Mouse (Mus musculus): ENCODE data around the gene Pilra. TPM values are rescaled to one million over a fixed set of nuclear protein-coding genes. Genes with fewer than 3 reads are reported as not detected.
"Not testable (repeated sequence)": the region's sequence is repeated elsewhere in the genome, so short reads cannot be mapped to it uniquely, and the experiment has no call there.

Pilra gene
- polyA plus RNA-seq, 1 experiment from 2014 or later = 0.44 TPM

DNA sequence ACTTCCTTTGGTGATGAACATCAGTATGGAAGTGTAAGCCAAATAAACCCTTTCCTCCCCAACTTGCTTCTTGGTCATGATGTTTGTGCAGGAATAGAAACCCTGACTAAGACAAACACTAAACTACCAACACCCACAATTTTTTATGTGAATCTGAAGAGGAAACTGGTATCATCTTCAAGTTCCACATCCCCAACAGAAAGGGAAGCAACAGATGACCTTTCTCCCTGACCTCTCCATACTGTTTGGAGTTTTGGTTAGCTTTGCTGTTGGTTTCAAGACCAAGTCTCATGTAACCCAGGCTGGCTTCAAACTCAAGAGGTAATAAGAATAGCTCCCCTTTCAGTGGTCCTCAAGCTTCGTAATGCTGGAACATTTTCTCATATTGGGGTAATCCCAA is 14.2 kb upstream of the Pilra start:
- WGBS = 93% methylated on average over 1 of the region's 1 CpGs
- not testable (repeated sequence) for H3K9me3 ChIP-seq; H3K4me1 ChIP-seq (replicated peaks); H3K4me2 ChIP-seq; H3K27ac ChIP-seq; H3K27me3 ChIP-seq; H3K36me3 ChIP-seq; ATAC-seq (ENCODE audit: low FRiP score); H3K9ac ChIP-seq; H3K4me3 ChIP-seq

DNA sequence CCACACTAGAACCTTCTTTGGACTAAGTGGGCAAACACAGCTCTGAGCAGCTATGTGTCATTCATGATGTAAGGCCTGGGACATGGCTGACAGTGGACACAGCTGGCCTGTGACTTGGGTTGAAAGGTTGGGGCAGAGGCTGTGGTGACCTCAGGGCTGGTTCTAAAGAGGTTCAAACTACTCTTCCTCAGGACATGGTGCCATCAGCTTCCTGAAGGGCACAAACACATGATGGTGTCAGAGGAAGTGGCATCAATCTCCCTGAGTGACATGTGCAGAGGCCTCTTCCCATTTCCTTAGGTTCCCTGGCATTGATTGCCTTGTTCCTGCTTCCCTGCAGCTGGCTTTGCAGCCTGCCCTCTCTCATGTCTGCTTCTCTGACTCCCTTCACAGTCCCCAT is 1.0 kb upstream of the Pilra start:
- ATAC-seq (ENCODE audit: low FRiP score); H3K27me3 ChIP-seq; H3K4me1 ChIP-seq (replicated peaks); H3K4me3 ChIP-seq; H3K4me2 ChIP-seq; H3K27ac ChIP-seq; H3K9ac ChIP-seq; H3K9me3 ChIP-seq; H3K36me3 ChIP-seq: not testable (repeated sequence)

- Histone ChIP-seq H3K27ac (no peak overlapping the region), H3K4me3 (no peak overlapping the region), H3K36me3 (no peaks in the 10 kb centered on the region), H3K9me3 (no peaks in the 10 kb centered on the region), H3K9ac (no peak overlapping the region), H3K27me3 (no peaks in the 10 kb centered on the region), H3K4me1 (replicated peaks) (no peaks in the 10 kb centered on the region), H3K4me2 (no peak overlapping the region)
- no peak for ATAC-seq (ENCODE audit: low FRiP score)
Measured at GRCm38 (mm10) chr5:137836611-137837010, 530 bp upstream of the Pilra start.

DNA sequence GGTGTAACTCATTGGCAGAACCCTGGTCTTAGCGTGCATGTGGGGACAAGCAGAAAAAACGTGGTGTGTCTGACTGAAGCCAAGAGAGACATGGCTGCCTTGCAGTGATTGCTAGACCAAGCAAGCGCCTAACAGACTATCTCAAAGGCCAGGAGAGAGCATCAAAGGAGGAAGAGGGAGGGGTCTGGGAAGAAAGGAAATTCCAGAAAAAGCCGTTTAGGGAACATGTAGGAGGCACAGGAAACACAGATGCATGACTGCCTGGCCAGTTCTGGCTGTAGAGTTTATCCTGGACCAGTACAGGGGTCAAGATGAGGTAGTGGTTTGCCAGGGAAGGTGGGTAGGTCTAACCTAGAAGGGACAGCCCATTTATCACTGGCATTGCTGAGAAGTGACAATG is 2.6 kb downstream of the Pilra start:
- Histone ChIP-seq H3K4me2 (no peak overlapping the region), H3K9ac (no peak overlapping the region), H3K4me3 (no peak overlapping the region), H3K9me3 (no peaks in the 10 kb centered on the region), H3K36me3 (no peaks in the 10 kb centered on the region), H3K4me1 (replicated peaks) (no peaks in the 10 kb centered on the region), H3K27me3 (no peaks in the 10 kb centered on the region), H3K27ac (no peak overlapping the region)
- 73% methylated on average over 4 of the region's 4 CpGs for whole genome bisulfite sequencing
- no peak for ATAC-seq (ENCODE audit: low FRiP score)

GRCm38 (mm10) chr5:137831506-137831905 is 4.6 kb downstream of the Pilra start:
- Histone ChIP-seq H3K4me1 (replicated peaks) (no peaks in the 10 kb centered on the region), H3K27me3 (no peaks in the 10 kb centered on the region), H3K4me3 (no peak overlapping the region), H3K36me3 (no peaks in the 10 kb centered on the region), H3K4me2 (no peak overlapping the region), H3K9me3 (no peaks in the 10 kb centered on the region), H3K9ac (no peak overlapping the region), H3K27ac (no peak overlapping the region)
- ATAC-seq (ENCODE audit: low FRiP score) = no peak
- WGBS = 84% methylated on average over 6 of the region's 6 CpGs

GRCm38 (mm10) chr5:137831106-137831505 is 5.0 kb downstream of the Pilra start:
- Histone ChIP-seq H3K27me3 (no peaks in the 10 kb centered on the region), H3K4me3 (no peak overlapping the region), H3K27ac (no peak overlapping the region), H3K4me1 (replicated peaks) (no peaks in the 10 kb centered on the region), H3K36me3 (no peaks in the 10 kb centered on the region), H3K9ac (no peak overlapping the region), H3K9me3 (no peaks in the 10 kb centered on the region), H3K4me2 (no peak overlapping the region)
- 89% methylated on average over 4 of the region's 4 CpGs for WGBS
- no peak for ATAC-seq (ENCODE audit: low FRiP score)

GRCm38 (mm10) chr5:137830238-137830637 is 5.8 kb downstream of the Pilra start:
- ATAC-seq (ENCODE audit: low FRiP score) = no peak
- H3K4me3 ChIP-seq = no peak overlapping the region
- H3K9ac ChIP-seq = no peak overlapping the region
- 85% methylated on average over 7 of the region's 7 CpGs for WGBS
- no peak overlapping the region for H3K4me2 ChIP-seq
- H3K4me1 ChIP-seq (replicated peaks) = no peaks in the 10 kb centered on the region
- no peaks in the 10 kb centered on the region for H3K27me3 ChIP-seq
- no peaks in the 10 kb centered on the region for H3K36me3 ChIP-seq
- no peaks in the 10 kb centered on the region for H3K9me3 ChIP-seq
- no peak overlapping the region for H3K27ac ChIP-seq

DNA sequence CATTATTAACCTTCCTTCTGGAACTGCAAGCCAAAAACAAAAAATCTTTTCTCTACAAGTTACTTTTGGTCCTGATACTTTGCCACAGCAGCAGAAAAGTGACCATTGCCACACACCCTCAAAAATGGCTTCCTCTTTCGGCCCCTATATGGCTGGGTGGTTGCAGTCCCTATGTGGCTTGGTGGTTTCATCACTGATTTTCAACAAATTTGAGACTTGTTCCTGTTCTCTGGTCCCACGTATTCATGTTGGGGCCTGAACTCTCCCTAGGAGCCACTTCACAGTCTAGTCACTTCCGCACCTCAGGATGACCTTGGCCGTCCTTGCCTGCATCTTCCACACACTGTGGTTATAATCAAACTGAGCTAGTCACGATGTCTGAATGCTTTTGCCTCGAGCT is 7.4 kb downstream of the Pilra start:
- no peaks in the 10 kb centered on the region for H3K27me3 ChIP-seq
- H3K4me1 ChIP-seq (replicated peaks) = no peaks in the 10 kb centered on the region
- H3K36me3 ChIP-seq = no peaks in the 10 kb centered on the region
- H3K9me3 ChIP-seq = no peaks in the 10 kb centered on the region
- no peak overlapping the region for H3K27ac ChIP-seq
- no peak overlapping the region for H3K9ac ChIP-seq
- no peak for ATAC-seq (ENCODE audit: low FRiP score)
- no peak overlapping the region for H3K4me3 ChIP-seq
- no peak overlapping the region for H3K4me2 ChIP-seq
- 86% methylated on average over 6 of the region's 6 CpGs for WGBS

- no peak overlapping the region for H3K4me3 ChIP-seq
- no peaks in the 10 kb centered on the region for H3K36me3 ChIP-seq
- no peak overlapping the region for H3K4me2 ChIP-seq
- ATAC-seq (ENCODE audit: low FRiP score) = no peak
- H3K27me3 ChIP-seq = no peaks in the 10 kb centered on the region
- no peak overlapping the region for H3K9ac ChIP-seq
- no peak overlapping the region for H3K27ac ChIP-seq
- H3K4me1 ChIP-seq (replicated peaks) = no peaks in the 10 kb centered on the region
- WGBS = 73% methylated on average over 7 of the region's 7 CpGs
- no peaks in the 10 kb centered on the region for H3K9me3 ChIP-seq
Measured at GRCm38 (mm10) chr5:137826421-137826820, 9.7 kb downstream of the Pilra start.

DNA sequence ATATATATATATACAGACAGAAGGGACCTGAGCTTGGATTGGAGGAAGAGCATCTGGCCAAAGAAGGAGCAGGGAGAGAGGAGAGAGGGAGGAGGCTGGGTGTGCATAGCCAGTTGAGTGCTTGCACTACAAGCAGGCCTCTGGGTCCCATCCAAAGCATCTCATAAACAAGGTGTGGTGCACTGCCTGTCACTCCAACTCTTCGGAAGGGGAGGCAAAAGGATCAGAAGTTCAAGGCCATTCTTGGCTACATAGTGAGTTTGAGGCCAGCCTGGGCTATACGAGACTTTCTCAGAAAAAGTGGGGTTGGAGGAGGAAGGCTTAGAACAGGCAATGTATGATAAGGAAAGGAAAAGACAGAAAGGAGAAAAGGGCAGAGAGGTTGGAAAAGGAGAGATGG is 10.1 kb downstream of the Pilra start:
- WGBS = 93% methylated on average over 2 of the region's 2 CpGs

DNA sequence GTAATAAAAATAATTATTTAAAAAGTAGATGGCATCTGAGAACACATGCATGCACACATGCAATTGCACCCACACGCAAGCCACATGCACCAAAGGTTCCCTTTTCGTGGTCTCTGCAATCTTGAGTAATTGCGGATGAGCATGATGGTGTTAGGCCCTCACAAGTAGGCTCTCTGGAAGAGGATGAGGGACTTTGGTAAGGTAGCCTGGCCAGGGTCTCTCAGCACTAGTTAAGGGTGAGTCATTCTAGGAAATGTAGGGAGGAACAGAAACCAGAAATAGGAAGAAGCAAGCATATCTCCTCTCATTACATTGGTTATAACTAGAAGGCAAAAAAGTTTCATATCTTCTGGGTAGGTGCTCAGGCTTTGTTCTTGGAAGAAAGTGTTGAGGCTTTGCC is 11.1 kb downstream of the Pilra start:
- H3K36me3 ChIP-seq = no peaks in the 10 kb centered on the region
- H3K9ac ChIP-seq = no peak overlapping the region
- 89% methylated on average over 3 of the region's 3 CpGs for WGBS
- H3K4me2 ChIP-seq = no peak overlapping the region
- no peaks in the 10 kb centered on the region for H3K4me1 ChIP-seq (replicated peaks)
- no peaks in the 10 kb centered on the region for H3K9me3 ChIP-seq
- no peak overlapping the region for H3K27ac ChIP-seq
- H3K27me3 ChIP-seq = no peaks in the 10 kb centered on the region
- no peak overlapping the region for H3K4me3 ChIP-seq
- no peak for ATAC-seq (ENCODE audit: low FRiP score)

More for the DNA sequence above, 10.1 kb downstream of the Pilra start:
- H3K9me3 ChIP-seq = no peaks in the 10 kb centered on the region
- no peak overlapping the region for H3K4me3 ChIP-seq
- H3K27me3 ChIP-seq = no peaks in the 10 kb centered on the region
- H3K27ac ChIP-seq = no peak overlapping the region
- H3K9ac ChIP-seq = no peak overlapping the region
- no peaks in the 10 kb centered on the region for H3K4me1 ChIP-seq (replicated peaks)
- H3K36me3 ChIP-seq = no peaks in the 10 kb centered on the region
- no peak for ATAC-seq (ENCODE audit: low FRiP score)
- H3K4me2 ChIP-seq = no peak overlapping the region

GRCm38 (mm10) chr5:137823455-137824045 is 12.5 kb downstream of the Pilra start:
- ATAC-seq (ENCODE audit: low FRiP score) = no peak
- H3K27me3 ChIP-seq = no peaks in the 10 kb centered on the region
- H3K4me2 ChIP-seq = no peak overlapping the region
- H3K9ac ChIP-seq = no peak overlapping the region
- H3K4me3 ChIP-seq = no peak overlapping the region
- no peaks in the 10 kb centered on the region for H3K9me3 ChIP-seq
- no peaks in the 10 kb centered on the region for H3K36me3 ChIP-seq
- 95% methylated on average over 6 of the region's 6 CpGs for WGBS
- no peak overlapping the region for H3K27ac ChIP-seq
- no peaks in the 10 kb centered on the region for H3K4me1 ChIP-seq (replicated peaks)

DNA sequence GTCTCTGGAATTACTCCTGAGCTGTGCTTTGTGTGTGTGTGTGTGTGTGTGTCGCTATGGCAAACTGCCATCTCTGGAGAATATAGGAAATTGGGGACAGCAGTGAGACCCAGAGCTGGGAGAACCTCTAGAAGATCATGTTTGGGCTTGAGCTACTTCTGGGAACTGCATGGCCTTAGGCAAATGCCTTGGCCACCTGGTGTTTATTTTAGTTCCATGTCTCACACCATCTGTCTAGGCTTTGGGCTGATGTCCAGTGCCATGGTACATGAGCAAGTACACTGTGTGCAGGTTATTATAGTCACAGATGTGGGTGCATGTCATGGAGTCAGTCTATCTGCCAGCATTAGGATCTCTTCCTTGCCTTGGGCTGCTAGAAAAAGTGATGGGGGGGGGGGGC is 13.5 kb downstream of the Pilra start:
- no peak overlapping the region for H3K4me2 ChIP-seq
- no peaks in the 10 kb centered on the region for H3K9me3 ChIP-seq
- no peaks in the 10 kb centered on the region for H3K36me3 ChIP-seq
- H3K9ac ChIP-seq = no peak overlapping the region
- no peaks in the 10 kb centered on the region for H3K27me3 ChIP-seq
- ATAC-seq (ENCODE audit: low FRiP score) = no peak
- H3K4me1 ChIP-seq (replicated peaks) = no peaks in the 10 kb centered on the region
- WGBS = 89% methylated on average over 1 of the region's 1 CpGs
- no peak overlapping the region for H3K4me3 ChIP-seq
- H3K27ac ChIP-seq = no peak overlapping the region

GRCm38 (mm10) chr5:137822126-137822525 is 14.0 kb downstream of the Pilra start:
- H3K9ac ChIP-seq = no peak overlapping the region
- H3K4me1 ChIP-seq (replicated peaks) = no peaks in the 10 kb centered on the region
- no peaks in the 10 kb centered on the region for H3K9me3 ChIP-seq
- ATAC-seq (ENCODE audit: low FRiP score) = no peak
- no peak overlapping the region for H3K4me3 ChIP-seq
- H3K36me3 ChIP-seq = no peaks in the 10 kb centered on the region
- H3K27ac ChIP-seq = no peak overlapping the region
- 67% methylated on average over 4 of the region's 4 CpGs for WGBS
- no peak overlapping the region for H3K4me2 ChIP-seq
- no peaks in the 10 kb centered on the region for H3K27me3 ChIP-seq

All from hindbrain, embryonic 13.5 days (tissue).